Mouse (Mus musculus) stomach, postnatal 0 days (tissue): ENCODE data around the gene Pfpl. TPM values are rescaled to one million over a fixed set of nuclear protein-coding genes. Genes with fewer than 3 reads are reported as not detected.

Experiments used
- ATAC-seq: fragments of 200-750 bp; cut with Nextera tagmentation; 2 replicates; pipeline ENCODE4 v1.8.0; 2017; ENCODE audit not compliant: low FRiP score, low TSS enrichment
- DNase-seq: peaks from one replicate; pipeline ENCODE4 v3.0.0-alpha.2; 2016; ENCODE audit warnings: low spot score
- H3K27ac ChIP-seq: fragments of 300-500 bp; sonication (generic); replicated peaks from 2 replicates; pipeline ENCODE4 v1.5.1; 2014; ENCODE audit warnings: mild to moderate bottlenecking, control low read depth
- H3K27me3 ChIP-seq: fragments of 300-500 bp; sonication (generic); 2 replicates; pipeline ENCODE4 v1.6.1; 2014; ENCODE audit warnings: low read length; ENCODE audit not compliant: control insufficient read depth, insufficient read depth
- H3K36me3 ChIP-seq: fragments of 300-500 bp; sonication (generic); 2 replicates; pipeline ENCODE4 v1.6.1; 2014; ENCODE audit warnings: low read length, mixed read lengths; ENCODE audit not compliant: control insufficient read depth, insufficient read depth
- H3K4me1 ChIP-seq: fragments of 300-500 bp; sonication (generic); replicated peaks from 2 replicates; pipeline ENCODE4 v1.6.1; 2014; ENCODE audit warnings: antibody characterized with exemption; ENCODE audit not compliant: control insufficient read depth, insufficient read depth
- H3K4me2 ChIP-seq: fragments of 300-500 bp; sonication (generic); replicated peaks from 2 replicates; pipeline ENCODE4 v1.6.1; 2014; ENCODE audit warnings: low read depth, mild to moderate bottlenecking, control low read depth, moderate library complexity
- H3K4me3 ChIP-seq: fragments of 300-500 bp; sonication (generic); 2 replicates; pipeline ENCODE4 v1.5.1; 2014; ENCODE audit warnings: low read depth, low read length, control low read depth
- H3K9ac ChIP-seq: fragments of 300-500 bp; sonication (generic); 2 replicates; pipeline ENCODE4 v1.6.1; 2014; ENCODE audit warnings: mild to moderate bottlenecking, low read length, control low read depth, mixed read lengths
- H3K9me3 ChIP-seq: fragments of 300-500 bp; sonication (generic); 2 replicates; pipeline ENCODE4 v1.6.1; 2016; ENCODE audit warnings: low read length; ENCODE audit not compliant: control insufficient read depth
- CTCF ChIP-seq: IDR thresholded peaks from 2 replicates; pipeline ENCODE4 v1.5.1; 2016; ENCODE audit warnings: antibody characterized with exemption, low read depth, mild to moderate bottlenecking, moderate library complexity
- EP300 ChIP-seq: optimal IDR thresholded peaks from 2 replicates; pipeline ENCODE3; 2016; ENCODE audit warnings: antibody characterized with exemption
- WGBS: fragments of 180-500 bp; shearing (Covaris S2); extraction: QIAGEN DNeasy Blood & Tissue Kit; methylation state at CpG from one replicate; pipeline ENCODE4 v1.1.7; 2014; 5-methylcytosine and 5-hydroxymethylcytosine counted together
- polyA plus RNA-seq: library from polyadenylated mRNA; unstranded; fragments of >200 nt; fragmentation: Nextera tagmentation; extraction: Ambion mirVana; gene quantifications from 2 replicates; pipeline ENCODE4 v1.2.1, GENCODE M21; 2015

The Pfpl gene
- not detected in 2 replicates for polyA plus RNA-seq

- ATAC-seq, result no peak
- no peaks in the 10 kb centered on the region for H3K9me3 ChIP-seq
Observed at GRCm38 (mm10) chr19:12427605-12428004, at the start of gene Pfpl. Pfpl (plus strand) TSS chr19:12427905.

GRCm38 (mm10) chr19:12386979-12387378 lies 40.7 kb upstream of the Pfpl start, which contains the start of gene Olfr1440:
Olfr1440 (plus strand) TSS chr19:12387279.
- Histone ChIP-seq H3K9me3 (no peaks in the 10 kb centered on the region), H3K9ac (no peak within 1 kb of the TSS), H3K36me3 (no peaks in the 10 kb centered on the region), H3K4me1 (no peaks in the 10 kb centered on the region), H3K27me3 (no peaks in the 10 kb centered on the region), H3K4me3 (no peak within 1 kb of the TSS), H3K27ac (no peak within 1 kb of the TSS), H3K4me2 (no peak within 1 kb of the TSS)
- ATAC-seq, result no peak
- 81% methylated on average over 2 of the region's 2 CpGs for WGBS
- DNase-seq, result no peak
- TF ChIP-seq CTCF, result no peak
- TF ChIP-seq EP300, result no peak

More at GRCm38 (mm10) chr19:12427605-12428004, at the start of gene Pfpl:
- 92% methylated on average over 6 of the region's 6 CpGs for WGBS
- Histone ChIP-seq H3K27me3 (no peaks in the 10 kb centered on the region), H3K36me3 (no peaks in the 10 kb centered on the region), H3K9ac (no peak within 1 kb of the TSS), H3K4me3 (no peak within 1 kb of the TSS), H3K27ac (no peak within 1 kb of the TSS), H3K4me1 (no peaks in the 10 kb centered on the region), H3K4me2 (no peak within 1 kb of the TSS)
- TF ChIP-seq CTCF, result no peak
- TF ChIP-seq EP300, result no peak
- no peak for DNase-seq

- no peaks in the 10 kb centered on the region for H3K4me1 ChIP-seq
- no peak for TF ChIP-seq EP300
- TF ChIP-seq CTCF, result no peak
- H3K4me3 ChIP-seq, result no peak overlapping the region
- no peaks in the 10 kb centered on the region for H3K27me3 ChIP-seq
- no peak overlapping the region for H3K9ac ChIP-seq
- H3K9me3 ChIP-seq, result no peaks in the 10 kb centered on the region
- DNase-seq, result no peak
- H3K27ac ChIP-seq, result no peak overlapping the region
- H3K36me3 ChIP-seq, result no peaks in the 10 kb centered on the region
- H3K4me2 ChIP-seq, result no peak overlapping the region
- ATAC-seq, result no peak
Observed at GRCm38 (mm10) chr19:12413737-12414136, 14.0 kb upstream of the Pfpl start.

GRCm38 (mm10) chr19:12417361-12417760 lies 10.3 kb upstream of the Pfpl start, which contains the start of gene Olfr1441:
Olfr1441 (plus strand) TSS chr19:12417433.
- no peak within 1 kb of the TSS for H3K9ac ChIP-seq
- H3K4me3 ChIP-seq, result no peak within 1 kb of the TSS
- no peak for ATAC-seq
- H3K27me3 ChIP-seq, result no peaks in the 10 kb centered on the region
- no peak for DNase-seq
- TF ChIP-seq CTCF (no peak), EP300 (no peak)
- no peak within 1 kb of the TSS for H3K27ac ChIP-seq
- H3K4me2 ChIP-seq, result no peak within 1 kb of the TSS
- H3K9me3 ChIP-seq, result no peaks in the 10 kb centered on the region
- H3K36me3 ChIP-seq, result no peaks in the 10 kb centered on the region
- H3K4me1 ChIP-seq, result no peaks in the 10 kb centered on the region

- H3K27ac ChIP-seq, result no peak overlapping the region
- no peak overlapping the region for H3K4me3 ChIP-seq
- TF ChIP-seq EP300 (no peak), CTCF (no peak)
- no peaks in the 10 kb centered on the region for H3K27me3 ChIP-seq
- no peak overlapping the region for H3K4me2 ChIP-seq
- DNase-seq (no peak), ATAC-seq (no peak)
- 25% methylated on average over 3 of the region's 3 CpGs for WGBS
- H3K36me3 ChIP-seq, result no peaks in the 10 kb centered on the region
- no peaks in the 10 kb centered on the region for H3K4me1 ChIP-seq
- no peaks in the 10 kb centered on the region for H3K9me3 ChIP-seq
- H3K9ac ChIP-seq, result no peak overlapping the region
Observed at GRCm38 (mm10) chr19:12418312-12418711, 9.4 kb upstream of the Pfpl start.

- H3K27me3 ChIP-seq, result no peaks in the 10 kb centered on the region
- H3K4me2 ChIP-seq, result no peak overlapping the region
- ATAC-seq (no peak), DNase-seq (no peak)
- WGBS, result 75% methylated on average over 6 of the region's 6 CpGs
- H3K27ac ChIP-seq, result no peak overlapping the region
- no peaks in the 10 kb centered on the region for H3K4me1 ChIP-seq
- H3K9ac ChIP-seq, result no peak overlapping the region
- no peak overlapping the region for H3K4me3 ChIP-seq
- no peak for TF ChIP-seq CTCF
- no peaks in the 10 kb centered on the region for H3K36me3 ChIP-seq
- H3K9me3 ChIP-seq, result no peaks in the 10 kb centered on the region
Observed at GRCm38 (mm10) chr19:12420555-12420954, 7.2 kb upstream of the Pfpl start.
